Mouse (Mus musculus): ENCODE measurements around the gene Vwa8.
A peak's percentile ranks its signal among the peaks of the same experiment; 100 is the strongest.

Vwa8 gene

DNA sequence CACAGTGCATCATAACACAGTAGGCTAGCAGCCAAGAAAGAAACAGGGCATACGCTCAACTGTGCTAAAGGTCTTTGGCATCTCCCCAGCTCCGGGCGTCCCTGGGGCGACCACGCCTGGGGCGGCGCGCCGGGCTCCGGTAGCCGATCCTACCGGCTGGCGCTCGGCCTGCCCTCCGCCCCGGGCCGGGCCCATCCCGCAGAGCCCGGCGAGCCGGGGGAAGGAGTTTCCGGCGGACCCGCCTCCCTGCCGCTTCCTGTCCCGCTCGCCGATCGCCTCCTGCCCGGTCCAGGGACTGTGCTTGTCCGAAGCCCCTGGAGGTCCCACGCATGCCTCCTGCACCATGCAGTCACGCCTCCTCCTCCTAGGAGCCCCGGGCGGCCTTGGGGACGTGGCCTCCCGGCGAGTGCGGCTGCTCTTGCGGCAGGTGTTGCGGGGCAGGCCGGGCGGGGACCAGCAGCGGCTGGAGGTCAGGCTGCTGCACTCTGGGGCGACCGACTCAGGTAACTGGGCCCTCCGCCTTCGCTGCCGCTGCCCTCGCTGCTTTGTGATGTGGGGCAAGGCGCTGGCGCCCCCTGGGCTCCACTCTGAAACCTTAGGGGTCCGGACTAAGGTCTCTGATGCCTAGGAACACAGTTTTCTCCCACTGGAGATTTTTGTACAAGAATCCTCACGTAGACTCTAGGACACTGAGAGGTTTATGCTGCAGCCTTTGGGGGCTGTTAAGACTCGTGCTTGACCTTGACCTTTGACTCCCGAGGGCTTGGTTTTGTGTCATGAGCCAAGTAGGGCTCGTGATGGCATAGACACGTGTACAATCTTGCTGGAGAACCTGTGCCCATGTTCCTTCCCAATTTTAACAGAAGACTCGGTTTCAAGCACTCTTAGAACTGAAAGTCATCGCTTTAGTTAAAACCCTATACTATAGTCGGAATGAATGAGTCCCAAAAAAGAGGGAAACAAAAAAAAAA, at the start of gene Vwa8:
Vwa8 (plus strand) TSS at position 112 of the 971 bp plus-strand sequence.
- DNase-seq (ENCODE audit: low spot score in 2 of 2) = peak in 1 of 2 experiments; percentile 65

DNA sequence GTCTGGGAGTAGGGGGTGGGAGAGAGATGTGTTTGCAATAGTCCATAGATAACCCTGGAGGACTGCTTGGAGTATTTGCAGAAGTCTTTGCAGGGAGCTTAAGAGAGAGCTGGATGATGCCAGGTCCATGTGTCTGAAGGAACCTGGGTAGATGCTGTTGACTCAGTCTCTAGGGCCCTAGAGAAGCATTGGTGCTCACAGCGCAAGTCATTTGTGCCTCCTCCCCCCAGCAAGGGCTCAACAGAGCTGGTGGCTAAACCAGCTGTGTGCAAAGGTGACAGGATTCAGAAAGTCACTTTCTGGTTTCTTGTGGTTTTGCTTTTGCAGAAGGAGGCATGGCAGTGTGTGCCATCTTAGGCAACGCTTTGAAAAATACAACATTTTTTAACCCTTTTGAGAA, 46.5 kb upstream of the Vwa8 start:
- no peak for DNase-seq (ENCODE audit: low spot score in 2 of 2)

DNA sequence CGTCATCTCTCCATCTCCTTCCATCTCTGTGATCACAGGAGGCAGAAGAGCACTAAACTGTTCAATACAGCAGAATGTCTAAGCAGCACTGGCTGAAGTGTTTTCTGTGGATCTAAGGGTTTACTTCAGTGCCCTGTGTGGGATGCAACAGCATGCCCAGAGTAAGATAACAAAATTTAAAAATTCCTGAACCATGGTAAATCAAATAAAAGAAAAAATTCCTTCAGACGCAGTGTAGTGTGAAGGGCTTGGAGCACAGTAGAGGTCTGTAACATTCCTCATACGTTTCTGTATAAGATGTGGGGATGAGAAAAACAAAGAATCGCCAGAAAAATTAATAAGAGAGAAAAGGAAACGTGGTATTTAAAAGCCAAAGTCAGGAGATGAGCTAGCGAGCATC, 44.9 kb upstream of the Vwa8 start:
- DNase-seq (ENCODE audit: low spot score in 2 of 2) = no peak

- DNase-seq (ENCODE audit: low spot score in 2 of 2) = no peak
Measured at GRCm38 (mm10) chr14:78812896-78813295, 36.0 kb upstream of the Vwa8 start.

DNA sequence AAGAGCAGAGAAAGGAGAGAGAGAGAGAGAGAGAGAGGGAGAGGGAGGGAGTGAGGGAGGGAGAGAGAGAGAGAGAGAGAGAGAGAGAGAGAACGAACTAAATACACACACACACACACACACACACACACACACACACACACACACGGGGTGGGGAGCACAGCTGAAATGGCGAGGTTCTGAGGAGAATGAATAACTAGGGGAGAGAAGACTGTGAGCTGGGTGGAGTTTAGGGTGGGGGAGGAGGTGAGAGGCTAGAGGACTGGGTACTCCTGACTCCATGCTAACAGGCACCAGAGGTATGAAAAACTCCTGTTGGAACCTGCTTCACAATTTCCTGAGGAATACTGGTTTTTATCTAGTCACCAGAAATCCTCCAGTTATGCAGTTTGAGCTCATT, 32.4 kb upstream of the Vwa8 start:
- DNase-seq (ENCODE audit: low spot score in 2 of 2) = no peak

DNA sequence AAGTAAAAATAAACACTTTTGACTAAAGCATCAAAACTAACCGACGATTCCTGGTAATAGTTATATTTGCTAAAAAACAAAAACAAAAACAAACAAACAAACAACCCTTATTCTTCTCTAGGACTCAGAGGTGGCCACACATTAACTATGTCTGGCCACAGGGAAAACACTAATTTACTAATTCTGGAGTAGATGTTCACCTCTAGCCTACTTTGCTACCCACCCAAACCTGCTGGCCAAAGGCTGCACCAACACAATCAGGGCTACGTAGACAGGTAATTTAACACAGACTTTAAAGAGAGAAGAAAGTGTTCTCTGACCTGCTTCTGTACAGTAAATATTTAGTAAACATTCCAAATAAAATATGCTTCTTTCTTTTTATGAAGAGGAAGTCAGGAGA, 31.2 kb upstream of the Vwa8 start:
- no peak for DNase-seq (ENCODE audit: low spot score in 2 of 2)

- DNase-seq (ENCODE audit: low spot score in 2 of 2) = no peak
Measured at GRCm38 (mm10) chr14:78818406-78818805, 30.4 kb upstream of the Vwa8 start.

DNA sequence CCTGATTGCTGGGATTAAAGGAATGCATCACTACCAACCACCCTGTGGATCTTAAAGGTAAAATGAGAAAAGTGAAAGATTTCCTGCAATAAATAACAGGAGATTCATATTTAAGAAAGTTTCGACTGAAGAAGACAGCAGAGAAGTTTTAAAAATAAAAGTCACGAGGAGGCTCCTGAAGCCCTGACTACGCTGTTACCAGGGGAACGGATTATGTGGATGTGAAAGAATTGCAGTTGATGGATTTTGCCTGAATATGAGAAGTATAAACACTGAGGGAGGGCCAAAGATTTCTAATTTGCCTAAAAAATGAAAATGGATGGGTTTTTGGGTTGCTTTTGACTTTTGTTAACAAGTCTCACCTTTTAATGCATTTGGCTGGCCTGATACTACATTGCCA, 24.8 kb upstream of the Vwa8 start:
- DNase-seq (ENCODE audit: low spot score in 2 of 2) = peak in 1 of 2 experiments; percentile 7

- no peak for DNase-seq (ENCODE audit: low spot score in 2 of 2)
Measured at GRCm38 (mm10) chr14:78824507-78824906, 24.3 kb upstream of the Vwa8 start.

GRCm38 (mm10) chr14:78831158-78831557, 17.7 kb upstream of the Vwa8 start:
- DNase-seq (ENCODE audit: low spot score in 2 of 2) = no peak

GRCm38 (mm10) chr14:78847948-78848347, 904 bp upstream of the Vwa8 start:
- no peak for DNase-seq (ENCODE audit: low spot score in 2 of 2)

- DNase-seq (ENCODE audit: low spot score in 2 of 2) = no peak
Measured at GRCm38 (mm10) chr14:78848477-78848876, 375 bp upstream of the Vwa8 start.

DNA sequence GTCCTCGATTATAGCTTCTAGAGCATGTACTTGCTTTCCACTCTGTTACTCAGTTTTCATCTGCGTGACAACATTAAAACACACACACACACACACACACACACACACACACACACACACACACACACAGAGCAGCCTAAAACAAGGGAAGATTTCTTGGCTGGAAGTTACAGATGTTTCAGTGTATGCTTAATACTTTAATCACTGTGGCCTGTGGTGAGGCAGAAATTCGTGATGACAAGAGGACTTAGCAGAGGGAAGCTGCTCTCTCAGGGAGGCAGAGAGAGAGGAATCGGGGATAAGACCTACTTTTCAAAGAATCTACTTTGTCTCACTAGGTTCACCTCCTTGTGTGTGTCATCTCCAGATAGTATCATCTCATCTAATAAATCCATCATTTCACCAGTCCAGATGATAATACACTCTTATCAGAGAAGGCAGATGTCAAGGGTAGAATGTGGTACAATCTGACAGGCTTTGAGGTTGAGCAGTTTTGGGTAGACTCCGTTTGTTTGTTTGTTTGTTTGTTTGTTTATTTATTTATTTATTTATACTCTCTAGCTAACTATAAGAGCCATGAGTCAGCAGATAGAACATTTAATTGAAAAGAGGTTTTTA, 1.2 kb downstream of the Vwa8 start:
- peak in 1 of 2 experiments; percentile 3 for DNase-seq (ENCODE audit: low spot score in 2 of 2)

GRCm38 (mm10) chr14:78850666-78851065, 1.8 kb downstream of the Vwa8 start:
- DNase-seq (ENCODE audit: low spot score in 2 of 2) = no peak

GRCm38 (mm10) chr14:78851366-78851765, 2.5 kb downstream of the Vwa8 start:
- no peak for DNase-seq (ENCODE audit: low spot score in 2 of 2)

- no peak for DNase-seq (ENCODE audit: low spot score in 2 of 2)
Measured at GRCm38 (mm10) chr14:78852401-78853246, 3.8 kb downstream of the Vwa8 start.

DNA sequence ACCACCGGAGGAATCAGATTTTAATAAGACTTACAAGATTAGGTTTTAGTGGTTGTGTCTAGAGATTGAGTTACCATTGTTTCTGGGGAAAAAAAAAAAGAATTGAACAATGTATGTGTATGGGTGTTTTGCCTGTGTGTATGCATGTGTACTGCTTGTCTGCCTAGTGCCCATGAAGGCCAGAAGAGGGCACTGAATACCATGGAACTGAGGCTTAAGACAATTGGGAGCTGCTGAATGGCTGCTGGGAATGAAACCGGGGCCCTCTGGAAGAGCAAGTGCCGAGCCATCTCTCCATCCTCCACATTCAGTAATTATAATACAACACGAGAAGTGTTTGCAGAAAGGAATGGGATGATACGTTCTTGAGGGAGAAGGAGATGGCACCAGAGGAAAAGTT, 12.3 kb downstream of the Vwa8 start:
- DNase-seq (ENCODE audit: low spot score in 2 of 2) = no peak

DNA sequence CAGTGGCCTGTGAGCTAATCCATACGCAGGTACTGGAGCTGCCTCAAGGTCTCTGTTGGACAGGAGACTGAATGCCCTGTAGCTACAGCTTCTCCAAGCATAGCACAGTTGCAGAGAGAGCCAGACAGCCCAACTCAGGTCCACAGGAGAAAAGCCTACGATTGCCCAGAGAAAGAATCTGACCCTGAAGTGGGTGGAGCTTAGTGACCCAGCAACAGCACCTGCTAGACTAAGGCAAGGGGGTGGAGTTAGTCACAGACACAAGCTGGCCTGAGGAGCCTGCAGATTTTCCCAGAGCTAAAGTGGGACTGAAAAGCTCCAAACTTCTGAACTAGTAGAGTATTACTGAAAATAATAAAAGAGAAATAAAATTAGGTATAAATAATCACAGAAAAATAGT, 21.2 kb downstream of the Vwa8 start:
- no peak for DNase-seq (ENCODE audit: low spot score in 2 of 2)

GRCm38 (mm10) chr14:78877176-78877575, 28.3 kb downstream of the Vwa8 start:
- DNase-seq (ENCODE audit: low spot score in 2 of 2) = no peak

- DNase-seq (ENCODE audit: low spot score in 2 of 2) = no peak
Measured at GRCm38 (mm10) chr14:78878402-78879045, 29.7 kb downstream of the Vwa8 start.

- DNase-seq (ENCODE audit: low spot score in 2 of 2) = no peak
Measured at GRCm38 (mm10) chr14:78880879-78881278, 32.0 kb downstream of the Vwa8 start.

DNA sequence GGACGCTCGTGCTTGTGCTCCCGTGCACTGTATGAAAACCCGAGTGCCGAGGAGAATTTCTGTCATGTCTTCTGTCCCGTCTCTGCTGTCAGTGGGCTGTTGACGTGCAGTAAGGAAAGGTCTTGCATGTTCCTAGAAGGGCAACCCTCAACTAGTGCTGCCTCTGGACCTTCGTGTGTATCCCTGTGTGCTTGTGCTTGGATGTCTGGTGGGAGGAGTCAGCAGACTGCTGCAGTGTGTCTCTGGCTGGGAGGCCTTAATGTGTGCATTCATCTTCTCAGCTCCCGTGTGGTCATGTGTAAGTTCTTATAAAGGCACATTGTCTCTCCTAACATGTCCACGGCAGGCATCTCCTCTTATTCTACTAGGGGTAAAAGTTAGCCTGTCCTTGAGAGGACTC, 32.7 kb downstream of the Vwa8 start:
- no peak for DNase-seq (ENCODE audit: low spot score in 2 of 2)

Data from left cerebral cortex, adult 9 months (tissue).